18 mouse cellular contexts compared by ENCODE assay signal in genomic region chr1:40867651-40868050, GRCm38 (mm10).
"Had no signal": no experiment of that assay in that cellular context is flagged by ENCODE, and none has a peak within 500 bp of the region (broad histone marks: within the 10 kb centered on the region; RNA-seq: fewer than 3 reads in every experiment).

No protein-coding gene starts in this region.

- H3K4me2 ChIP-seq: limb, embryonic 12.5 days; liver, embryonic 13.5 days; lung, embryonic 15.5 days; midbrain, embryonic 11.5 days; midbrain, embryonic 15.5 days; neural tube, embryonic 12.5 days; stomach, embryonic 15.5 days had no signal

- H3K27ac ChIP-seq: kidney, postnatal 0 days; limb, embryonic 12.5 days; liver, embryonic 13.5 days; lung, embryonic 15.5 days; macrophage; midbrain, embryonic 15.5 days; neural tube, embryonic 12.5 days; stomach, embryonic 15.5 days had no signal

- H3K36me3 ChIP-seq: limb, embryonic 12.5 days; liver, embryonic 13.5 days; lung, embryonic 15.5 days; midbrain, embryonic 15.5 days; neural tube, embryonic 12.5 days; stomach, embryonic 15.5 days had no signal

- H3K4me3 ChIP-seq: limb, embryonic 12.5 days; liver, embryonic 13.5 days; lung, embryonic 15.5 days; megakaryocyte, embryonic 14.5 days; midbrain, embryonic 15.5 days; neural tube, embryonic 12.5 days; stomach, embryonic 15.5 days had no signal

- H3K9ac ChIP-seq: limb, embryonic 12.5 days; liver, embryonic 13.5 days; liver, postnatal 0 days; lung, embryonic 15.5 days; midbrain, embryonic 15.5 days; neural tube, embryonic 12.5 days; stomach, embryonic 15.5 days had no signal

- H3K9me3 ChIP-seq: limb, embryonic 12.5 days; liver, embryonic 13.5 days; lung, embryonic 15.5 days; midbrain, embryonic 15.5 days; neural tube, embryonic 12.5 days; stomach, embryonic 15.5 days had no signal

- H3K4me1 ChIP-seq: liver, embryonic 13.5 days; lung, embryonic 15.5 days; megakaryocyte, embryonic 14.5 days; neural tube, embryonic 12.5 days; stomach, embryonic 15.5 days had no signal

- ATAC-seq: liver, postnatal 0 days; midbrain, embryonic 15.5 days had no signal

- DNase-seq: kidney, postnatal 36 days; layer of hippocampus, adult 9-11 months; layer of hippocampus, postnatal 36 days; liver; liver, embryonic 13.5 days; liver, postnatal 0 days; lung, postnatal 14 days; right cerebral cortex, postnatal 4 days; thymus, postnatal 4 days had no signal

- H3K27me3 ChIP-seq: limb, embryonic 12.5 days; liver, embryonic 13.5 days; megakaryocyte, embryonic 14.5 days; midbrain, embryonic 15.5 days; neural tube, embryonic 12.5 days; stomach, embryonic 15.5 days had no signal
